Mouse (Mus musculus) MEL (cell line): ENCODE results near the gene Dpysl5. TPM values are rescaled to one million over a fixed set of nuclear protein-coding genes. Genes with fewer than 3 reads are reported as not detected.

Experiments used
- polyA plus RNA-seq, 2 experiments: library from polyadenylated mRNA; stranded (reverse) in 1 of 2; unstranded in 1 of 2; fragments of >175 nt in 1 of 2; fragments of >200 nt in 1 of 2; gene quantifications; 2 replicates each; pipeline versions ENCODE4 v1.2.1 to v1.2.4; 2012; ENCODE audit warnings: low replicate concordance in 2 of 2, low read depth in 1 of 2; ENCODE audit not compliant: insufficient read length in 2 of 2, insufficient read depth in 1 of 2, missing spikeins in 1 of 2
- total RNA-seq: library from RNA; depleted of rRNA; stranded (reverse); fragments of 300-350 nt; gene quantifications from 2 replicates; pipeline ENCODE4 v1.2.3, GENCODE M21; 2012; rRNA removed

Dpysl5 gene
- total and polyA plus RNA-seq, 3 experiments = not detected

Other genes with a start within 250 kb of the Dpysl5 start
- not detected in 2 replicates for gene Otof, start 249.6 kb upstream of the Dpysl5 start, total RNA-seq
- gene Otof, start 249.6 kb upstream of the Dpysl5 start, polyA plus RNA-seq = under 1 TPM in 1 of 2 experiments, not detected in 1; 0.01 TPM
- gene 1700001C02Rik, start 245.5 kb upstream of the Dpysl5 start, total RNA-seq = not detected in 2 replicates
- gene 1700001C02Rik, start 245.5 kb upstream of the Dpysl5 start, polyA plus RNA-seq = not detected
- not detected in 2 replicates for gene Cib4, start 165.7 kb upstream of the Dpysl5 start, total RNA-seq
- not detected for gene Cib4, start 165.7 kb upstream of the Dpysl5 start, polyA plus RNA-seq
- not detected in 2 replicates for gene Kcnk3, start 123.4 kb upstream of the Dpysl5 start, total RNA-seq
- not detected for gene Kcnk3, start 123.4 kb upstream of the Dpysl5 start, polyA plus RNA-seq
- 15.7 and 18.0 TPM in 2 replicates for gene Slc35f6, start 63.6 kb upstream of the Dpysl5 start, total RNA-seq
- 10 to 100 TPM in 1 of 2 experiments, not detected in 1; 32.4 TPM for gene Slc35f6, start 63.6 kb upstream of the Dpysl5 start, polyA plus RNA-seq
- gene Cenpa, start 44.8 kb upstream of the Dpysl5 start, total RNA-seq = 341 and 345 TPM in 2 replicates
- 100 to 1,000 TPM; 100 to 566 TPM for gene Cenpa, start 44.8 kb upstream of the Dpysl5 start, polyA plus RNA-seq
- gene Mapre3, start 103.1 kb downstream of the Dpysl5 start, total RNA-seq = 0.04 TPM in 1 of 2 replicates, not detected in the other
- under 1 TPM in 1 of 2 experiments, not detected in 1; 0.81 TPM for gene Mapre3, start 103.1 kb downstream of the Dpysl5 start, polyA plus RNA-seq
- 41.3 and 50.5 TPM in 2 replicates for gene Tmem214, start 156.4 kb downstream of the Dpysl5 start, total RNA-seq
- gene Tmem214, start 156.4 kb downstream of the Dpysl5 start, polyA plus RNA-seq = 100 to 1,000 TPM; 101 to 170 TPM
- gene Agbl5, start 177.1 kb downstream of the Dpysl5 start, total RNA-seq = 10.6 and 12.8 TPM in 2 replicates
- gene Agbl5, start 177.1 kb downstream of the Dpysl5 start, polyA plus RNA-seq = 10 to 100 TPM in 1 of 2 experiments, not detected in 1; 45.0 TPM
- 296 and 321 TPM in 2 replicates for gene Ost4, start 196.2 kb downstream of the Dpysl5 start, total RNA-seq
- 100 to 1,000 TPM; 220 to 478 TPM for gene Ost4, start 196.2 kb downstream of the Dpysl5 start, polyA plus RNA-seq
- gene Emilin1, start 201.8 kb downstream of the Dpysl5 start, total RNA-seq = 1.3 and 1.5 TPM in 2 replicates
- 1 to 10 TPM in 1 of 2 experiments, not detected in 1; 2.0 TPM for gene Emilin1, start 201.8 kb downstream of the Dpysl5 start, polyA plus RNA-seq
- gene Khk, start 209.9 kb downstream of the Dpysl5 start, total RNA-seq = 268 and 308 TPM in 2 replicates
- gene Khk, start 209.9 kb downstream of the Dpysl5 start, polyA plus RNA-seq = 100 to 1,000 TPM in 1 of 2 experiments, not detected in 1; 461 TPM
- gene Cgref1, start 234.0 kb downstream of the Dpysl5 start, total RNA-seq = not detected in 2 replicates
- gene Cgref1, start 234.0 kb downstream of the Dpysl5 start, polyA plus RNA-seq = 1 to 10 TPM in 1 of 2 experiments, not detected in 1; 1.4 TPM
- gene Preb, start 248.8 kb downstream of the Dpysl5 start, total RNA-seq = 141 and 143 TPM in 2 replicates
- gene Preb, start 248.8 kb downstream of the Dpysl5 start, polyA plus RNA-seq = 100 to 1,000 TPM in 1 of 2 experiments, not detected in 1; 247 TPM